Mouse (Mus musculus): ENCODE results near the gene Myof. TPM values are rescaled to one million over a fixed set of nuclear protein-coding genes. Genes with fewer than 3 reads are reported as not detected.

Gene Myof
- polyA plus RNA-seq, 1 experiment = 228 TPM

DNA sequence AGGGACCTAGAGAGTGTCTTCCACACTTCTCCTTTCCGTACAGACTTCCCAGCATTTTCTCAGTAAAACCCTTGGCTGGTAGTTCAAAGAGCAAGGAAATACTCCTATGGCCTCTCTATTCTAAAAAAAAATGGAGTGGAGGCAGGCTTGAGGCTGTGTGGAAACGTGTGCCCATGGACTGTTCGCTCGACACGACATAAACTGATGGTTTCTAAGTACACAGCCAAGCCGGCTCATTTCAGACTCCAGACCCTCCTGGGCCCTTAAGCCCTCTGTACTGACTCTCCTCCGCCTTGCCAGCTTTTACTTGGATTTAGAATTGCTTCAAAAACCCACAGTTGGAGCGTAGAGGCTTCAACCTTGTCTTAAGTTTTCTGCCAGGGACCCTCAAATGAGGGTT lies 97.3 kb downstream of the Myof start:
- H3K27ac ChIP-seq (ENCODE audit: insufficient read depth, low read length) = no peak overlapping the region
- TF ChIP-seq CTCF (IDR thresholded peaks at IDR 0.05; ENCODE audit: borderline replicate concordance, insufficient read depth, low read length) (no peak), POLR2A (IDR thresholded peaks at IDR 0.05; ENCODE audit: low read depth, low read length) (no peak)
- no peak overlapping the region for H3K4me3 ChIP-seq (ENCODE audit: insufficient read depth, low read length)
- no peaks in the 10 kb centered on the region for H3K4me1 ChIP-seq (ENCODE audit: control insufficient read depth, insufficient read depth, low read length)

- TF ChIP-seq POLR2A (IDR thresholded peaks at IDR 0.05; ENCODE audit: low read depth, low read length) (no peak), CTCF (IDR thresholded peaks at IDR 0.05; ENCODE audit: borderline replicate concordance, insufficient read depth, low read length) (no peak)
Measured at GRCm38 (mm10) chr19:37939203-37939602, 104.2 kb downstream of the Myof start.

GRCm38 (mm10) chr19:37937092-37937491 lies 106.3 kb downstream of the Myof start:
- Histone ChIP-seq H3K27ac (ENCODE audit: insufficient read depth, low read length) (no peak overlapping the region), H3K4me3 (ENCODE audit: insufficient read depth, low read length) (no peak overlapping the region), H3K4me1 (ENCODE audit: control insufficient read depth, insufficient read depth, low read length) (no peaks in the 10 kb centered on the region)
- TF ChIP-seq POLR2A (IDR thresholded peaks at IDR 0.05; ENCODE audit: low read depth, low read length) (no peak), CTCF (IDR thresholded peaks at IDR 0.05; ENCODE audit: borderline replicate concordance, insufficient read depth, low read length) (no peak)

More at GRCm38 (mm10) chr19:37939203-37939602, 104.2 kb downstream of the Myof start:
- Histone ChIP-seq H3K27ac (ENCODE audit: insufficient read depth, low read length) (no peak overlapping the region), H3K4me1 (ENCODE audit: control insufficient read depth, insufficient read depth, low read length) (no peaks in the 10 kb centered on the region), H3K4me3 (ENCODE audit: insufficient read depth, low read length) (no peak overlapping the region)

GRCm38 (mm10) chr19:37934640-37935039 lies 108.7 kb downstream of the Myof start:
- H3K27ac ChIP-seq (ENCODE audit: insufficient read depth, low read length) = no peak overlapping the region
- TF ChIP-seq CTCF (IDR thresholded peaks at IDR 0.05; ENCODE audit: borderline replicate concordance, insufficient read depth, low read length) (no peak), POLR2A (IDR thresholded peaks at IDR 0.05; ENCODE audit: low read depth, low read length) (no peak)
- H3K4me1 ChIP-seq (ENCODE audit: control insufficient read depth, insufficient read depth, low read length) = no peaks in the 10 kb centered on the region
- no peak overlapping the region for H3K4me3 ChIP-seq (ENCODE audit: insufficient read depth, low read length)

DNA sequence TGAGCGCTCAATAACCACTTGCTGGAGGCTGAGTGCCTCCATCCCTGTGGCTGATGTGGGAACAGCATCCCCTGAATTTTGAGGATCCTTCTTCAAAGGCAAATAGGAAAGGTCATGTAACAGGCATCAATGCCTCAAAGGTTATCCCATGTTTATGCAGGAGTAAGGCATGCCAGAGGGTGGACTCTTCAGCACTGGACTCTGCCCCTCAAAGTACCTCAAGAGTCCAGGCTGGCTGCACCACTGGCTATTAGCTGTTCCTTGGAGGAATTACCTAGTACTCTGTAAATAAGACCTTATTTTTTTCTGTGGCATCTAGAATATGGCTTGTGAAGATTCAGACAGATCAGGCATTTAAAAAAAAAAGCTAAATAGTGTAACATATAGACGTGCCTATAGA lies 111.2 kb downstream of the Myof start:
- TF ChIP-seq CTCF (IDR thresholded peaks at IDR 0.05; ENCODE audit: borderline replicate concordance, insufficient read depth, low read length) = no peak
- TF ChIP-seq POLR2A (IDR thresholded peaks at IDR 0.05; ENCODE audit: low read depth, low read length) = no peak
- no peak overlapping the region for H3K4me3 ChIP-seq (ENCODE audit: insufficient read depth, low read length)
- no peaks in the 10 kb centered on the region for H3K4me1 ChIP-seq (ENCODE audit: control insufficient read depth, insufficient read depth, low read length)
- no peak overlapping the region for H3K27ac ChIP-seq (ENCODE audit: insufficient read depth, low read length)

- TF ChIP-seq POLR2A (IDR thresholded peaks at IDR 0.05; ENCODE audit: low read depth, low read length) (no peak), CTCF (IDR thresholded peaks at IDR 0.05; ENCODE audit: borderline replicate concordance, insufficient read depth, low read length) (no peak)
- H3K27ac ChIP-seq (ENCODE audit: insufficient read depth, low read length) = no peak overlapping the region
- H3K4me3 ChIP-seq (ENCODE audit: insufficient read depth, low read length) = no peak overlapping the region
- no peaks in the 10 kb centered on the region for H3K4me1 ChIP-seq (ENCODE audit: control insufficient read depth, insufficient read depth, low read length)
Measured at GRCm38 (mm10) chr19:37927911-37928310, 115.5 kb downstream of the Myof start.

DNA sequence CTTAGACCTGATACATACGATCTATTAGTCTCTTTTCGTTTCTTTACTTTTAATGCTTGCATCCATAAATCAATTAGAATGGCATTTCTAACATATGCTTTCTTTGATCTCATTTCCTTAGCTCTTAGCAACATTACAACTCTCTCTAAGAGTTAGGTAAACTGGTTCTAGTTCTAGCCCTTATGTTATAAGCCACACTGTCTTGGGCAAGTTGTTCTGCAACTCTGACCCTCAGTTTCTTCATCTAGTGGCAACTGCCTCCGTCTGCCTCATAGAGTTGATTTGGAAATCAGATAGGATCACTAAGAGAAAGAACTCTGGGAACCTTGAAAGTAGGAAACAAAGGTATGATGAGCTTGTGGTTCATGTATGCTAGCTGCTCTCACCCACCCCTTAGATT lies 118.1 kb downstream of the Myof start:
- TF ChIP-seq CTCF (IDR thresholded peaks at IDR 0.05; ENCODE audit: borderline replicate concordance, insufficient read depth, low read length) = no peak
- TF ChIP-seq POLR2A (IDR thresholded peaks at IDR 0.05; ENCODE audit: low read depth, low read length) = no peak
- Histone ChIP-seq H3K27ac (ENCODE audit: insufficient read depth, low read length) (no peak overlapping the region), H3K4me3 (ENCODE audit: insufficient read depth, low read length) (no peak overlapping the region), H3K4me1 (ENCODE audit: control insufficient read depth, insufficient read depth, low read length) (no peaks in the 10 kb centered on the region)

DNA sequence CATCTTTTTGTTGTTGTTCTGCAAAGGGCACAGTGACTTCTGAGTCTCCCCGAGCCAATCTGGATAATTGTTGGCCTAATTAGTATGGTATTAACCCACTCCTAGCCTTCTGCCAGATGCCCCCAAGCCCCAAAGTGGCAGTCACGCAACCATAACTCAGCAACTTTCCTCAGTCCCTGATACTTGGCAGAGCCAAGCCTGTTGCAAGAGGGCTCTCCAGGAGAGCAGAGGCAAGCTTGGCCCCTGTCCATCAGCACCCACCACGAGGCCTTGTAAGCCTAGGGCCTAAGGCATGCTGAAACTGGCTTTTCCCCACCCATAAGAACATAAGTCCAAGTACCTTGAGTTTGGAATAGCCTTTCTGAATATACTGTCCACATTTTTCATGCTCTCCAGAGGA lies 119.1 kb downstream of the Myof start:
- no peak for TF ChIP-seq CTCF (IDR thresholded peaks at IDR 0.05; ENCODE audit: borderline replicate concordance, insufficient read depth, low read length)
- no peak for TF ChIP-seq POLR2A (IDR thresholded peaks at IDR 0.05; ENCODE audit: low read depth, low read length)
- Histone ChIP-seq H3K27ac (ENCODE audit: insufficient read depth, low read length) (no peak overlapping the region), H3K4me1 (ENCODE audit: control insufficient read depth, insufficient read depth, low read length) (no peaks in the 10 kb centered on the region)

DNA sequence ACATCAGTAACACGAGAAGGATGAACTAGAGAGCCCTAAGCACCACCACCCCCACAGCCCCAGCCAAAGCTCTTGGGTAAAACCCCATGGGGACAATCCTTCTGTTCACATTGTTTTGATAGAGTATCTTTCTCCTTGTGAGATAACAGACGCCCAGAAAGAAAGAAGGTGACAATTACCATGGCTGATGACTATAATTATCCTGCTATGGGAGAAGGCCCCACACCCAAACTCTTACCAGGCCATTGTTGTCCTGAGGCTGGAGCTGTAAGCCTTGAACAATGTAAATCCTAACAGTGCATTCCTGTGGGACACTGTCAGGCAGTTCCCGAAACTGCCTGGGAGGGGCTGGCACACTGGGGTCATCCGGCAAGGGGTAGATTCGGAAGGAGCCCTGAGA lies 122.3 kb downstream of the Myof start:
- Histone ChIP-seq H3K4me3 (ENCODE audit: insufficient read depth, low read length) (no peak overlapping the region), H3K27ac (ENCODE audit: insufficient read depth, low read length) (no peak overlapping the region)
- TF ChIP-seq CTCF (IDR thresholded peaks at IDR 0.05; ENCODE audit: borderline replicate concordance, insufficient read depth, low read length) = no peak
- TF ChIP-seq POLR2A (IDR thresholded peaks at IDR 0.05; ENCODE audit: low read depth, low read length) = no peak

More for the DNA sequence above, 119.1 kb downstream of the Myof start:
- no peak overlapping the region for H3K4me3 ChIP-seq (ENCODE audit: insufficient read depth, low read length)

GRCm38 (mm10) chr19:37918515-37918932 lies 124.9 kb downstream of the Myof start:
- no peak overlapping the region for H3K27ac ChIP-seq (ENCODE audit: insufficient read depth, low read length)
- no peak overlapping the region for H3K4me3 ChIP-seq (ENCODE audit: insufficient read depth, low read length)
- no peaks in the 10 kb centered on the region for H3K4me1 ChIP-seq (ENCODE audit: control insufficient read depth, insufficient read depth, low read length)
- TF ChIP-seq POLR2A (IDR thresholded peaks at IDR 0.05; ENCODE audit: low read depth, low read length) = no peak
- TF ChIP-seq CTCF (IDR thresholded peaks at IDR 0.05; ENCODE audit: borderline replicate concordance, insufficient read depth, low read length) = no peak

More for the DNA sequence above, 122.3 kb downstream of the Myof start:
- no peaks in the 10 kb centered on the region for H3K4me1 ChIP-seq (ENCODE audit: control insufficient read depth, insufficient read depth, low read length)

DNA sequence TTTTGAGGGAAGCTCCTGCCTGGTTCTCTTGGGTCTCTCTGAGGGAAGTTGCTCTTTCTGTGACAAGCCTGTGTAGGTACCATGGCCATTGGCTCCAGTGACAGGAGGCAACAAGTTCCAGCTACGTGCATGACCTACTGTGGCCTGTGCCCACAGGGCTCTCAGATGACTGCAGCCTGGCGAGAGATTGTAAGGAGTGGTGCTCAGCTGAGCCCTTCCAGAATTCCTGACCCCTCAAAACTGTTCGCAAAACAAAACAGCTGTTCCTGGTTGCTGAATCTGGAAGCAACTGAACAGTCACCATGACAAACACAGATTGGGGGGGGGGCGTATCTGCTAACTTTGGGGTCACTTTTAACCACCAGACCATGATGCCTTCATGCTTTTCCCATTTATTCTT lies 129.1 kb downstream of the Myof start:
- Histone ChIP-seq H3K4me1 (ENCODE audit: control insufficient read depth, insufficient read depth, low read length) (no peaks in the 10 kb centered on the region; the same call in 1 of the 2 replicates), H3K4me3 (ENCODE audit: insufficient read depth, low read length) (no peak overlapping the region), H3K27ac (ENCODE audit: insufficient read depth, low read length) (no peak overlapping the region)
- TF ChIP-seq CTCF (IDR thresholded peaks at IDR 0.05; ENCODE audit: borderline replicate concordance, insufficient read depth, low read length) = no peak
- TF ChIP-seq POLR2A (IDR thresholded peaks at IDR 0.05; ENCODE audit: low read depth, low read length) = no peak

All from embryonic fibroblast, embryonic 13.5 days (primary cell).